Mouse (Mus musculus) ovary, postnatal 10 days (tissue): Measurements from ENCODE around the gene Cenpp.
"Not testable (repeated sequence)": the region's sequence is repeated elsewhere in the genome, so short reads cannot be mapped to it uniquely, and the experiment has no call there.

ENCODE experiments used
- DNase-seq: peaks from one replicate; pipeline ENCODE4 v3.0.0; 2022; ENCODE audit warnings: low spot score

Cenpp gene

GRCm38 (mm10) chr13:49603603-49604002, 49.0 kb downstream of the Cenpp start:
- no peak for DNase-seq

- not testable (repeated sequence) for DNase-seq
Observed at GRCm38 (mm10) chr13:49602541-49602940, 50.0 kb downstream of the Cenpp start.

- DNase-seq, result no peak
Observed at GRCm38 (mm10) chr13:49586062-49586461, 66.5 kb downstream of the Cenpp start.

- no peak for DNase-seq
Observed at GRCm38 (mm10) chr13:49584307-49585005, 68.1 kb downstream of the Cenpp start.

- no peak for DNase-seq
Observed at GRCm38 (mm10) chr13:49583859-49584258, 68.7 kb downstream of the Cenpp start.

GRCm38 (mm10) chr13:49581541-49582530, 70.7 kb downstream of the Cenpp start, which contains the start of gene Omd:
Omd (plus strand) TSS chr13:49582462.
- DNase-seq, result no peak

GRCm38 (mm10) chr13:49571418-49571817, 81.2 kb downstream of the Cenpp start:
- no peak for DNase-seq

- DNase-seq, result no peak
Observed at GRCm38 (mm10) chr13:49570371-49570770, 82.2 kb downstream of the Cenpp start.

GRCm38 (mm10) chr13:49564347-49564746, 88.2 kb downstream of the Cenpp start:
- no peak for DNase-seq

- DNase-seq, result no peak
Observed at GRCm38 (mm10) chr13:49560886-49561285, 91.7 kb downstream of the Cenpp start.

- DNase-seq, result no peak
Observed at GRCm38 (mm10) chr13:49559185-49559584, 93.4 kb downstream of the Cenpp start.

GRCm38 (mm10) chr13:49556924-49557323, 95.7 kb downstream of the Cenpp start:
- DNase-seq, result no peak

GRCm38 (mm10) chr13:49556203-49556602, 96.4 kb downstream of the Cenpp start:
- DNase-seq, result no peak

- DNase-seq, result no peak
Observed at GRCm38 (mm10) chr13:49554519-49554918, 98.1 kb downstream of the Cenpp start.

- no peak for DNase-seq
Observed at GRCm38 (mm10) chr13:49549616-49550015, 103.0 kb downstream of the Cenpp start.

GRCm38 (mm10) chr13:49547563-49548150, 104.9 kb downstream of the Cenpp start:
- DNase-seq, result no peak

GRCm38 (mm10) chr13:49546517-49546916, 106.1 kb downstream of the Cenpp start:
- DNase-seq, result no peak

GRCm38 (mm10) chr13:49545646-49546045, 106.9 kb downstream of the Cenpp start:
- DNase-seq, result no peak

GRCm38 (mm10) chr13:49544279-49544678, 108.3 kb downstream of the Cenpp start, which contains the start of gene Aspn:
Aspn (plus strand) TSS chr13:49544443.
- no peak for DNase-seq

GRCm38 (mm10) chr13:49538693-49539092, 113.9 kb downstream of the Cenpp start:
- DNase-seq, result no peak

GRCm38 (mm10) chr13:49536946-49537345, 115.6 kb downstream of the Cenpp start:
- no peak for DNase-seq

GRCm38 (mm10) chr13:49530636-49531035, 121.9 kb downstream of the Cenpp start:
- no peak for DNase-seq
